Mouse (Mus musculus): Measurements from ENCODE around the gene Rspry1. TPM values are rescaled to one million over a fixed set of nuclear protein-coding genes. Genes with fewer than 3 reads are reported as not detected.

Gene Rspry1
- polyA plus RNA-seq, 1 experiment from 2014 or later, result 44.1 TPM

GRCm38 (mm10) chr8:94705581-94706245 is 104.0 kb downstream of the Rspry1 start:
- Histone ChIP-seq H3K9me3 (no peaks in the 10 kb centered on the region), H3K27ac (no peak overlapping the region), H3K27me3 (no peaks in the 10 kb centered on the region), H3K4me3 (no peak overlapping the region), H3K4me1 (peaks cover 8% of the 10 kb centered on the region), H3K36me3 (no peaks in the 10 kb centered on the region), H3K4me2 (no peak overlapping the region), H3K9ac (no peak overlapping the region)
- no peak for ATAC-seq (ENCODE audit: insufficient number of reproducible peaks, insufficient read depth, low FRiP score, low TSS enrichment, low read depth)
- 76% methylated on average over 10 of the region's 10 CpGs for WGBS

- no peaks in the 10 kb centered on the region for H3K27me3 ChIP-seq
- no peaks in the 10 kb centered on the region for H3K9me3 ChIP-seq
- no peak overlapping the region for H3K27ac ChIP-seq
- no peaks in the 10 kb centered on the region for H3K36me3 ChIP-seq
- H3K4me1 ChIP-seq, result peaks cover 12% of the 10 kb centered on the region
- no peak overlapping the region for H3K4me3 ChIP-seq
- WGBS, result 77% methylated on average over 9 of the region's 9 CpGs
- no peak overlapping the region for H3K4me2 ChIP-seq
- ATAC-seq (ENCODE audit: insufficient number of reproducible peaks, insufficient read depth, low FRiP score, low TSS enrichment, low read depth), result no peak
- H3K9ac ChIP-seq, result no peak overlapping the region
These were observed 105.1 kb downstream of the Rspry1 start for GRCm38 (mm10) chr8:94706732-94707395.

Other genes with a start within 250 kb of the Rspry1 start
- gene Herpud1, start 215.5 kb upstream of the Rspry1 start, polyA plus RNA-seq (2015; fragmentation: Nextera tagmentation; extraction: Ambion mirVana), result 56.1 and 63.7 TPM in 2 replicates
- 0.34 and 0.37 TPM in 2 replicates for gene Nlrc5, start 167.6 kb upstream of the Rspry1 start, polyA plus RNA-seq (2015; fragmentation: Nextera tagmentation; extraction: Ambion mirVana)
- gene Cpne2, start 68.9 kb upstream of the Rspry1 start, polyA plus RNA-seq (2015; fragmentation: Nextera tagmentation; extraction: Ambion mirVana), result 12.0 and 12.6 TPM in 2 replicates
- 77.1 and 85.3 TPM in 2 replicates for gene Fam192a, start 60 bp downstream of the Rspry1 start, polyA plus RNA-seq (2015; fragmentation: Nextera tagmentation; extraction: Ambion mirVana)
- gene Arl2bp, start 64.7 kb downstream of the Rspry1 start, polyA plus RNA-seq (2015; fragmentation: Nextera tagmentation; extraction: Ambion mirVana), result 152 and 163 TPM in 2 replicates
- 3.4 and 4.1 TPM in 2 replicates for gene Pllp, start 94.3 kb downstream of the Rspry1 start, polyA plus RNA-seq (2015; fragmentation: Nextera tagmentation; extraction: Ambion mirVana)
- gene Ccl22, start 143.7 kb downstream of the Rspry1 start, polyA plus RNA-seq (2015; fragmentation: Nextera tagmentation; extraction: Ambion mirVana), result not detected in 2 replicates
- gene Cx3cl1, start 170.1 kb downstream of the Rspry1 start, polyA plus RNA-seq (2015; fragmentation: Nextera tagmentation; extraction: Ambion mirVana), result 7.8 and 9.8 TPM in 2 replicates
- not detected in 2 replicates for gene Ccl17, start 208.5 kb downstream of the Rspry1 start, polyA plus RNA-seq (2015; fragmentation: Nextera tagmentation; extraction: Ambion mirVana)
- gene Coq9, start 236.4 kb downstream of the Rspry1 start, polyA plus RNA-seq (2015; fragmentation: Nextera tagmentation; extraction: Ambion mirVana), result 61.8 and 65.9 TPM in 2 replicates
- gene Ciapin1, start 236.4 kb downstream of the Rspry1 start, polyA plus RNA-seq (2015; fragmentation: Nextera tagmentation; extraction: Ambion mirVana), result 109 and 123 TPM in 2 replicates

Data from embryonic facial prominence, embryonic 13.5 days (tissue).